Mouse (Mus musculus): ENCODE measurements at regions not wholly inside any gene's neighbourhood (a gene's known extent, or its start where the extent isn't known, plus 50 kb on each side); places are given as distances from the start of the nearest gene placed in this dataset.

DNA sequence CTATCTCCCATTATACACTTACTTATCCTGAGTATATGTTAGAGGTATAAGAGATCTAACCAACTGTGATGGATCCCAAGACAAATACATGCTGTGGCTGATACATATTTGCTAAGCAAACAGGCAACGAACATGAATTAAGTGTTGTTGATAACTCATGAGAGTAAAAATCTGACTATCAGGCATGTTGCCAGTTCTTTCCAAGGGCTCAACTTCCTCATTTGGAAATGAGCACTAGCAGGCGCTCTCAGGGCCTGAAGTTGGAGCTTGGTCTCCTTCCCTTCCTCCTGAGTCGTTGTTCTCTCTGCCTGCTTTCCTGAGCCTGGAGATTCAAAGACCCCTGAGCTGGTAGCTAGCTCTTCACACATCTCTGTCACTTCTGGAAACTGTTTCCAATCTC is 126.6 kb downstream of the Etnk1 start:
- TF ChIP-seq TCF12 (IDR thresholded peaks at IDR 0.05; ENCODE audit: insufficient read depth, poor library complexity, severe bottlenecking) (no peak), REST (IDR thresholded peaks at IDR 0.05; ENCODE audit: insufficient read depth, insufficient read length) (no peak), POLR2A (IDR thresholded peaks at IDR 0.05; ENCODE audit: insufficient read length, low read depth) (no peak), POLR2AphosphoS2 (IDR thresholded peaks at IDR 0.05; ENCODE audit: insufficient read length, low read depth) (no peak), MYOG (IDR thresholded peaks at IDR 0.05; ENCODE audit: control insufficient read depth in 1 of 3, insufficient read depth in 1 of 3, insufficient read length in 2 of 3, low read depth in 2 of 3) (no peak), MYOD1 (IDR thresholded peaks at IDR 0.05; ENCODE audit: control insufficient read depth in 1 of 3, insufficient read length in 2 of 3, low read depth in 2 of 3) (no peak), USF1 (IDR thresholded peaks at IDR 0.05; ENCODE audit: low read depth) (no peak), CEBPB (IDR thresholded peaks at IDR 0.05; ENCODE audit: insufficient read depth, poor library complexity, severe bottlenecking) (no peak)
